Mouse (Mus musculus) cerebellum, postnatal 36 days (tissue): ENCODE data around the gene Cog1.

Source experiments
- DNase-seq, 2 experiments: peaks; one replicate each; pipeline ENCODE4 v3.0.0; 2021 to 2022; ENCODE audit warnings: mixed read lengths in 2 of 2

The Cog1 gene

DNA sequence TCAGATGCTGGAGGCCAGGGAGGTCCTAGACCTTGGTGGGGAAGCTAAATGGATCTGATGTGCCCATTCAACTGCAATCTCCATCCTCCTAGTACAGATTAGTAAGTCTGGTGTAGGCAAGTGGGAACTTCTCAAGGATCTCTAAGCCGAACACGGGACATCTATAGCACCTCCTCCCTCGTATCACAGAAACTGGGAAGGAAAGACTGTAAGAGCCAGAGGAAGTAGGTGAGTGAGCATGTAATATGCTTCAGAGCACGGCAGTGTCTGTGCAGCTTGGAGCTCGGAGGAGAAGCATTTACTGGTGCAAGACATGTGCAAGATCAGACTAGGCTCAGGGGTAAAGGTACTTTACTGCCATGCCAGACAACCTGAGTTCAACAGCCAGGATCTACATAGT, 19.9 kb downstream of the Cog1 start:
- DNase-seq = no peak

DNA sequence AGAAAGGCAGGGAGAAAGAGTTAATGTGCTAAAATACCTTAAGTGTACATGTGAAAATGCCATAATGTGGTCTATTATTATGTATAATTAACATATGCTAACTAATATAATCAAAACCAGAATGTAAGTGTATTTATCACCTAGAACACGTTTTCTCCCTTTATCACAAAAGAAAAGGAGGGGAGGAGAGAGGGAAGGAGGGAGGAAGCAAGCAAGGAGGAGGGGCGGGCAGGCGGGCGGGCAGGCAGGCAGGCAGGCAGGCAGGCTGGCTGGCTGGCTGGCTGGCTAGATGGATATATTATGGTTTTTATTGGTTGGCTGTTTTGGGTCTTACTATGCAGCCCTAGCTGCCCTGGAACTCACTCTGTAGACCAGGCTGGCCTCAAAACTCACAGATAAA, 20.7 kb downstream of the Cog1 start:
- DNase-seq = no peak

DNA sequence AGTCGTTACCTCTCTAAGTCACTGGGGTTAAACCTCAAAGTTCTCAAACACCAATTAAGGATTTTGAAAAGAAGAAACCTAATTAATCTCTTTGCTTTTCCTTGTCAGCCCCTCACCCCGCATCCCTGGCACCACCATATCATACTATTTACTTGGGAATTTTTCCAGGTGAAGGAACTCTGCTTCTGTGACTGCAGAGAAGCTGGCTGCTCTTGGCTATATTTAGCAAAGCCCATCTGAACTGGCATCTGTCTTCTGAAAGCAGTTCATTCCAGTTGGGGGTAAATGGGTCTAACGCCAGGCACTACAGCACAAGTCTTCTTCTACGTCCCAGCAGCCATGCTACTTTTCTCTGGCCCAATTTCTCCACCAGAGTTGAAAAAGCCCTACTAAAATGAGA, 24.6 kb downstream of the Cog1 start:
- no peak for DNase-seq

GRCm38 (mm10) chr11:113674595-113674994, 25.6 kb downstream of the Cog1 start:
- DNase-seq = no peak

- DNase-seq = no peak
Measured at GRCm38 (mm10) chr11:113676847-113677246, 27.9 kb downstream of the Cog1 start.

- no peak for DNase-seq
Measured at GRCm38 (mm10) chr11:113677378-113677777, 28.4 kb downstream of the Cog1 start.

DNA sequence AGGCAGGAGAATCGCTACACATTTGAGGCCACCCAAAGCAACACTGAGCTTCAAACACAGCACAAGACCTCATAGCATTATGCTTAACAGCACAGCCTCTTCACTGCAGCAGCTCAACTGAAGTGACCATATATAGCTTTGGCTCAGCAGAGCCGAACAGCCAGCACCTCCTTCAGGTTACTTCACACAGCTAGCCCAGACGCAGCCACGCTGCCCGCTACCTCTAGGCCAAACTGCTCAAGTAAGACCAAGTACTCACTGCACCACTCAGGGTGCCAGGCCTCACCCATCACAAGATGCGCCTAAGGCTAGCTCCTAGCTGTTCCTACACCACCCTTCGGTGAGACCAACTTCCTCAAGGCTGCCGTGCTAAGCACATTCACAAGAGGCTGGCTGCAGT, 29.4 kb downstream of the Cog1 start:
- DNase-seq = peak in 1 of 2 experiments; percentile 25

GRCm38 (mm10) chr11:113680954-113681353, 32.0 kb downstream of the Cog1 start:
- DNase-seq = no peak

DNA sequence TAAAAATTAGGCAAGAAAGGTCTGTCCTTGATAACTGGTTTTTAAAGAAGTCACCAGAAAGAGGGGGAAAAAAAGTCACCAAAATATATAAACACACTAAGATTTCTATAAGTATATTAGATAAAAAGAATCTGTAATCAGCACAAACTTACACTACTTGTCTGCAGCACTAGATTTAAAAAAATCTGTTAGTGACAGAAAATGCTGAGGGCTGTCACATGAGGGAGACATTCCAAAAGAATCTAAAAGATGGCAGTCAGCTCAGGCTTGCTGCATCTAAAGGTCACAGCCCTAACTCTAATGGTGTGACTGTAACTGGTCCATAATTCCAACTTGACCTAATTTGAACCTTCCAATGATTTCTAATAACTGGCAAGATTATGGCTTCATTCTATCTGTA, 33.0 kb downstream of the Cog1 start:
- no peak for DNase-seq

DNA sequence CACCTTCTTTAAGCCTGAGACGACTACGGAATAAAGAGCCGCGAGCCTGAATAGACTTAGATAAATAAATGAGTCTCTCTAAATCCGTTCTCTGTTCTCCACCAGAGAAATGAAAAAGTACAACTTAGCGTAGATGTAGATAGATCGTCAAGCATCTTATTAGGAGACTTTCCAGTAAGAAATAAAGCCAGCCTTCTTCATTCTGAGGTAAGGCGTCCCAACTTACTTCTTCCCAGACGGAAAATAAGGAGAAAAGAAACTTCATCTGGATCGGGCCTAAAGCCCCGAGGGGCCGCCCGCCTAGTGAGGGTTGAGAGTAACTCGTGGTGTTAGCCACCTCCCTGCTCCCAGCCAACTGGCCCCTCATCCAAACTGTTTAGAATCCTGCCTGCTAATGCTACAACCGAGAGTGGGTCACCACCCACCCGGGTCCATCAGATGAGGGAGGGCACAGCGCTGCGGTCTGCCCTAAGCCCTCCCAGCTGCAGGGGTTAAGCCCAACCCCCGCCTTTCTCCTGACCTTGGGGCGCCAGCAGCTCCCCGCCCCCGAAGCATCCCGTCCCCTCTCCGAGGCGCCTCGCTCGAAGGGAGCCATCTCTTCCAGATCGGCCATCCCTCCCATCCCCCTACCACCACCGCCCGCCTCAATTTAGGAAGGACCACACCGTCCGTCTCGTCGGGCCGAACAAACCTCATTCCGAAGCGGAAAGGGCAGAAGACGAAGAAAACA, 34.1 kb downstream of the Cog1 start:
- DNase-seq = peak in 1 of 2 experiments; percentile 36

DNA sequence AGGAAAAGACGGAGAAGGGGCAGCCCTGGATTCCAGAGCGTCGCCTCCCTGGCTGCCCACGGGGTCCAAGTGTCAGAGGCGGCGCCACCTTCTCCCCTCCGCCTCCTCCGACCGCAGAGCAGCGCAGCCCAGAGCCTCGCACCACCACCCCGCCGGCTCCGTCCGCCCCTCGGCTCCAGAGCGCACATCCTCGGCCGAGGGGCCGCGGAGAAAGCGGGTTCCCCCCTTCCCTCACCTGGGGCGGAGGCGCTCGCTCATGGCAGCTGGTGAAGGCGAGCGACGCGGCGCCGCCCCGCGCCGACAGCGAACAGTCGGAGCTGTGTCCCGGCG, 34.6 kb downstream of the Cog1 start:
- DNase-seq = no peak

- peak; percentile 94 to 96 for DNase-seq
Measured at GRCm38 (mm10) chr11:113683957-113684706, 35.2 kb downstream of the Cog1 start, which contains the start of the genes Fam104a and D11Wsu47e. TSS of gene Fam104a (minus strand) at chr11:113684155. TSS of gene D11Wsu47e (plus strand) at chr11:113684412.

- no peak for DNase-seq
Measured at GRCm38 (mm10) chr11:113684707-113685426, 35.9 kb downstream of the Cog1 start.

GRCm38 (mm10) chr11:113687031-113687430, 38.1 kb downstream of the Cog1 start:
- DNase-seq = no peak

DNA sequence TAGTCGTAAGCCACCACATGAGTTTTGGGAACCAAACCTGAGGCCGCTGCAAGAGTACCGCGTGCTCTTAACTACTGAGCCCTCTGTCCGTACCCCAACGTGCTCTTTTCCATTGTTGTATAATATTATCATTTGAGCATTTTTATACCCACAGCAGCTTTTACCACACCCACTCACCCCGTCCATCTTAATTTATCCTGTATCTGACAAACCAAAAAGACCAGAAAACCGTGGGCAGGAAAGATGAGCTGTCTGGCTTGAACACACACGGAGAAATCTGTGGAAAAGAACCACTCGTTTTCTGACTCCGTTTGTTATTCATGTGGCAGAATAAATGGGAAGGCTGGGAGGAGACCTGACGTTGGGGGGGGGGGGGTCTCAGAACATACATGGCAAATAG, 41.5 kb downstream of the Cog1 start:
- no peak for DNase-seq

DNA sequence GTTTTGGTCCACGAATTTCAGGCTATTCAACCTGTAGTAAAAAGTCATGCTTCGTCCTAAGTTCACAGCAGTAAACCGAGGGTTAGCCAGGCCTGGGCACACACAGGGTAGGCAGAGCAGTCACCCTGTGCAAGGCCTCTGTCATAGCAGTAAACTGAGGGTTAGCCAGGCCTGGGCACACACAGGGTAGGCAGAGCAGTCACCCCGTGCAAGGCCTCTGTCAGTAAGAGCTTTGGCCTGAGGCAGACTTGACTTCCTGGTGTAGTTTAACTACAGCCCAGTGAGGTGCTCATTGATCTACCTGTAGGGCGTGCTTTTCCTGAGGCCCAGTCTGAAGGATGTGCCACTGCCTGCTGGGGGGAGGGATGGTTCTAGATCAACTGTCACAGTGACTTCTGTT, 42.3 kb downstream of the Cog1 start:
- DNase-seq = no peak

GRCm38 (mm10) chr11:113691851-113692250, 42.9 kb downstream of the Cog1 start:
- DNase-seq = no peak

DNA sequence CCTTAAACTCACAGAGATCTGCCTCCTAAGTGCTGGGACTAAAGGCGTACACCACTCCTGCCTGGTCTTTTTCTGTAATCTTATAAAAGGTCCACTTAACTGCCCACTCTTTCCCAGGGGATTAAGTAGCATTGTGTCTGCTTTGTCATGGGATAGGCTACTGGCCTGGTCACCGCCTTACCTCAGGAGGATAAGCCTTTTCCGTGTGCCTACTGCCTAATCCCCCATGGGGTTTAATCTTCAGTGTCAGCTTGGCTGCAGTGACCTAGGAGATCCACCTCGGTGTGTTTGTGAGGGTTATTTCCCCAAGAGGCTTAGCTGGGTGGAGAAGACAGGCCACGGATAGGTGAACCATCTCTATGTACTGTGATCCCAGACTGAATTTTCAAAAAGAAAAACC, 48.6 kb downstream of the Cog1 start:
- DNase-seq = no peak

DNA sequence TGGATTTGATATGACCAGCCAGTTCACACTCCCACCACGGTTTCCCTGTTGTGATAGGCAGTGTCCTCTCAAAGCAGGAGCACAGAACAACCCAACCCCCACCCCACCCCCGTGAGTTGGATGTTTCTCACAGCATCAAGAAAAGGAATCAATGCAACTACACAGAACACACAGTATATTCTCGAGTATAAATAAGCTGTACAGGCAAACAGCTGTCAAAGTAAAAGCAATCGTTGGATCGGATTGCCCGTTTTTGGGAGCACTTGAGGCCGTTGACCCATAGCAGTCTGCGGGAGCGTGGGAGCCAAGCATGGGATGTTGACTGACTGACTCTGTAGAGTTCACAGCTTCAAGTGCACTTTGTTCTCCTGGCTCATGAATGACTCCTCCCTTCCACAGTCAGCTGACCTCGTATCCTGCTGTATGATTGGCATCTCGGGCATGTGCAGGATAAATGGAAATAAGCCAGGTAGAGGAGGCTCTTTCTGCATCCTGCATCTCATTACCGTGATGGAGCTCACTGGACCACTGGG, 49.1 kb downstream of the Cog1 start:
- DNase-seq = no peak

GRCm38 (mm10) chr11:113699643-113700042, 50.7 kb downstream of the Cog1 start:
- DNase-seq = no peak

GRCm38 (mm10) chr11:113703758-113704157, 54.8 kb downstream of the Cog1 start:
- DNase-seq = peak; percentile 79 to 80

DNA sequence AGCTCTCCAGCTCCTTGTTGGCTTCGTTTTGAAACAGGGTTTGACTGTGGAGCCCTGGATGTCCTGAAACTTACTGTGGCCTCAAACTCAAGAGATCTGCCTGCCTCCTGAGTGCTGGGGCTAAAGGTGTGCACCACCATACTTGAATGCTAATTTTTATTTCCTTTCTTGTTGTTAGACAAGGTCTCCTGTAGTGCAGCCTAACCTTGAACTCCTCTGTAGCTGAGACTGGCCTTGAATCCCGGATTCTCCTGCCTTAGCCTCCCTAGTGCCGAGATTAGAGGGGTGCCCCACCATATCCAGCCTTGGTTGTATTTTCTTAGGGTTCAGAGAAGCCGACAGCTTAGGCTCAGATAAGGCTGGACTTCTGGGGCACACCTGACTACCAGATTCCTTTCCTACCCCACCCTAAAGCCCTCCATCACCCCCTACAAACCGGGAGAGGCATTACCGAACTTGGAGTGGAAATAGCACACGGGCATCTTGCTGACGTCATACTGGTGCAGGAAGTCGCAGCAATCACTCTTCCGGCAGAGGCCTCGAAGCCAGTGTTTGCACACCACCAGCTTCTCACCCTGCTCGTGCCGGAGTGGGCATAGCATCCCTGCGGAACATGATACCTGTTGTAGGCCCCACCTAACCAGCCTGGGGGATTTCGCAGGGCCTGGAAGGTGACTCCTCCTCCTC, 57.1 kb downstream of the Cog1 start:
- no peak for DNase-seq
